Mouse (Mus musculus) thymus, adult 18-20 months (tissue): Measurements from ENCODE around the gene Mrps11.

Experiments
- DNase-seq, 2 experiments: peaks; one replicate each; pipeline ENCODE4 v3.0.0; 2022; ENCODE audit warnings: mixed read lengths in 2 of 2

Mrps11 gene

DNA sequence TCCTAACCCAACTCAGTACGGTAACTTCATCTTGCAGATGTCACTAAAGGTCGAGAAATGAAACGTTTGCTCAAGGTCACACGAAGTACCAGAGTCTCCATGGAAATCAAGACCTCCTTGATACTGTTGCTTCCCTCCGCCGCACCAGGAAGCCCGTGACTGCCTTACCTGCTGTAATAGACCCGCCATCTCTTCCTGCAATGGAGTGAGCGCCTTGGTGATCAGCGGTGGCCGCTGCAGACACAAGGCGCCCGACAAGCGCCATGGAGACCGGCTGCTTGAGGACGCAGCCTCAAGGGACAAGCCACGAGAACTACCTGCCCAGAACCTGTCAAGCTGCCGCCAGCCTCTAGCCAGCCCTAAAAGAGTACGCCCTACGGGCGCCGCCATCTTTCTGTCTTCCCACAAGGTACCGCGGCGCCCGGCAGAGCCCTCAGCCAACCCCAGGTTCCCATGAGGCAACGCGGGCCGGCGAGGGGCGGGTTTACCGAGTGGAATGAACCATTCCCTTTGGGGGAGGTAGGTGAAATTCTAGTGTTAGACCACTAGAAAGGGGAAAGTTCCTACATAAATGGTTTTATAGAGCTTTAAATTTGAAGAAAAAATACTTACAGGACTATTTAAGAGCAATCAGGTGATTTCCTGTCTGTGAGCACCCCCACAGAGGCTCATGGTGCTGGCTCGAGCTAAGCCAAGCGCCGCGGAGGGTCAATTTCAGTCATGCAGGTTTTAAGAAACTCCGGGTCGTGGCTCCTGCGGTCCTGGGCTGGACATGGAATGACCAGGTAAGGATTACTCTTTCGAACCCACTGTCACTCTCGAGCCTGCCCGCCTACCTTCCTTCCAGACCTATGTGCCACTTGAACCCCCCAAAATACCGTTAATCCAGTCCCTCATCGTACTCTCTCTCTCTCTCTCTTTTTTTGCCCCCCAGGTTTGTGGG, at the start of gene Mrps11, which contains the start of gene Mrpl46:
Gene Mrps11 (plus strand): TSS at position 481 of the 943 bp plus-strand sequence.
Gene Mrpl46 (minus strand): TSS at position 893 of the 943 bp plus-strand sequence.
- DNase-seq: peak; percentile 70 to 78

- DNase-seq: peak in 1 of 2 experiments; percentile 50
Measured at GRCm38 (mm10) chr7:78737196-78737595, 45.7 kb upstream of the Mrps11 start.

DNA sequence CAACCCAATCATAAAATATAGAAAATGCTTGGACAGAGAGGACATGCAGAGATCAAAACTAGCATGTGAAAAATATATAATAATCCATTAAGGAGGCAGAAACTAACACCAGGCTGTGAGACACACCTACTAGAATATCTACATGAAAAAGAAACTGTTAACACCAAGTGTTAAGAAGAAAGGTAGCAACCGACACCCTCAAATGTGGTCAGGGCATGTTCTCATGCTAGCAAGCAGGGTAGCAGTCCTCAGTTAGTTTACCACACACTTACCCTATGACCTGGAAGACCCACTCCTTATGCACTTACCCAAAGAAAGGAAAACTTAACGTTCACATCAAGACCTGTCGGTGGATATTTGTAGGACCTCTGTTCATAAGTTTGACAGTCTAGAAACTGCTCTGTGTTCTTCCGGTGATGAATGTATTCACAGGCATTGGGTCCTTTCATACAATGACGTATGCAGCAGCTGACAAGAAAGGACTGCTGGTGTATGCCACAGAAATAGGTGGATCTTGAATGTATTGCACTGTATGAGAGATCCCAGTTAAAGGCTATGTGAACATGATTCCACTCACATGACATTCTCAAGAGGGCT, 45.2 kb upstream of the Mrps11 start, which contains the start of gene Ntrk3:
Gene Ntrk3 (minus strand): TSS at position 399 of the 597 bp plus-strand sequence.
- DNase-seq: peak in 1 of 2 experiments; percentile 32

GRCm38 (mm10) chr7:78739351-78740000, 43.4 kb upstream of the Mrps11 start:
- DNase-seq: no peak

- DNase-seq: no peak
Measured at GRCm38 (mm10) chr7:78743731-78744385, 39.1 kb upstream of the Mrps11 start.

- DNase-seq: no peak
Measured at GRCm38 (mm10) chr7:78752961-78753360, 30.0 kb upstream of the Mrps11 start.

GRCm38 (mm10) chr7:78753752-78754457, 29.0 kb upstream of the Mrps11 start:
- no peak for DNase-seq

DNA sequence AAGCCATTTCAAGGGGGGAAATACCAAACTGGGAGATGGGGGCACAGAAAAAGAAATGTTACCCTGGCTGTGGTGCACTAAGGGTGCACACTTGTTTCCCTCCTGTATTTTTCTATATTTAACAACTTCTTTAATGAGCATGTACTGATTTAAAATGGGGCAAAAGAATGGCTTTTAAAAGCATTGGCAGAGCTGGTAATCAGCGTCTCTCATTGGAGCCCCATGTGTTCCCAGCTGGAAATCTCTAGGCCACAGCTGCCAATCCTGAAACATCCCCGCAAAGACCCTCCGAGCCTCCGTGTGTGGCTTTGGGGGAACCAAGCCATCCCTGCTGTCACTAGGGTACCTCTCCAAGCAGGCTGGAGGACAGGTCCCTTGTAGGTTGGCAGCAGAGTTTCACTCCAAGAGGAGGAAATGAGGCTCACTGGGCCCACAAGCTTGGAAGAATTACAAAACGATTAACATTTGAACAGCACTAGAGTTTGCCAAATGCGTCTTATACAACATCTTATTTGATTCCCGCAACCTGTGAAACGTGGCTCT, 28.4 kb upstream of the Mrps11 start:
- DNase-seq: no peak

DNA sequence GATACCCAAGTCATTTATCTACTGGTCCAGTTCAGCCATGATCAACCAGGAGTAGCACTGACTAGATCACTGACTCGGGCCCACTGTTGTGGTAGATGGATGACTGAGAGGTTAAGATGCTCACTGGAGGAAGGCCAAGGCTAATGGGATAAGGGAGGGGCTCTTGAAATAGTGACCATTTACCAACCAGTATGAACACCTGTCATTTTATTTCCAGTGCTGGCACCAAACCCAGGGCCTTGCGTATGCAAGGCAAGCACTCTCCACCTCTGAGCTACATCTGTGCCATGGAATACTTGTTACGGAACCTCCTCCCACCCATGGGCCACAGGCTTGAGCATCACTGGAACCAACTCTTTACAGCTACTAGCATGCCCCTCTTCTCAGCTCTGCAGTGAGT, 19.1 kb upstream of the Mrps11 start:
- DNase-seq: no peak

GRCm38 (mm10) chr7:78765215-78765631, 17.7 kb upstream of the Mrps11 start:
- no peak for DNase-seq

DNA sequence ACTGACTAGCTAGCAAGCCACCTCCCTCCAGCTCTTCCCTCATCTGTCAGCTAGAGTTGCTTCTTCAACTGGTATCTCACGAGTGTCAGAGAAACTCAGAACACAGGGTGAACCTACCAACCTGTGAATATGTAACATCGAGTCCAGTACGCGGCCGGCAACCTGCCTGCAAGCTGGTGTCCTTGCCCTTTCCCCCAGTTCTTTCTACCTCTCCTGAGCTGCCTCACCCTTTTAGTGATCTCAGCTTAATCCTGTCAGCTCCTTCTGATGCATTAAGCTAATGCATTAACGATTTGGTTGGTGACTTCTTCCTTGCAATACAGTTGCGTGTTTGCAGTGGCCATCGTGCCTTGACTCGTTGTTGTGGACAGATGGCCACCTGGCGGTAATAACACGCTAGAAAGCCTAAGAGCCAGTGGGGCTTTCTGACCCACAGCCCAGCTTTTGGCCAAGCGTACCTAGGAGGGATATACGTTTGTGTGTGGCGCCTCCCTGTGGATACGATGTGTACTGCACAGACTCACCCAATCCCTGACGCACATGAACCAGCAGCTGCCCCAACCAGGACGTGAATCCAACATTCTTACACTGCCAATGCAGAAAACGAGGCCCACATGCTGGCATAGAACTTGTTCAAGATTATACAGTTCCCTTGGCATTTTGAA, 16.8 kb upstream of the Mrps11 start:
- peak; percentile 74 to 77 for DNase-seq

- DNase-seq: no peak
Measured at GRCm38 (mm10) chr7:78767929-78768531, 14.9 kb upstream of the Mrps11 start.

GRCm38 (mm10) chr7:78769075-78769652, 13.8 kb upstream of the Mrps11 start:
- DNase-seq: no peak

- DNase-seq: no peak
Measured at GRCm38 (mm10) chr7:78770936-78771335, 12.0 kb upstream of the Mrps11 start.

DNA sequence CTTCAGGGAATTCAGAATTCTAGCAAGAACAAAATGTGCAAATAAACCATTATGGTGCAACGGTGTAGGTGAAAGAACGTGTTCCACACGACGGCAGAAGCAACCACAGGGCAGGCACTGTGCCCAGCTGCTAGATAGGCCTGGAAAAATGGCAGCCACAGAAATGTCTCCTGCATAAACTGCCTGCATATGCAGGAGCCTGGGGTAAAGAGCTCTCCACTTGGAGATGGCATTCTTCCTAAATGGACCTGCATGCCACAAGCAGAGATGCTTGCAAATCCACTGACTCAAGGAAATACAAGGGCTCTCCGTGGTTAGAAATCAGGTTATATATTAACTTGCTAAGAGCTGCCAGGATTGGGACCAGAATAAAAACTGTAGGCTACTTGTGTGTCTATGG, 4.2 kb upstream of the Mrps11 start:
- DNase-seq: no peak

DNA sequence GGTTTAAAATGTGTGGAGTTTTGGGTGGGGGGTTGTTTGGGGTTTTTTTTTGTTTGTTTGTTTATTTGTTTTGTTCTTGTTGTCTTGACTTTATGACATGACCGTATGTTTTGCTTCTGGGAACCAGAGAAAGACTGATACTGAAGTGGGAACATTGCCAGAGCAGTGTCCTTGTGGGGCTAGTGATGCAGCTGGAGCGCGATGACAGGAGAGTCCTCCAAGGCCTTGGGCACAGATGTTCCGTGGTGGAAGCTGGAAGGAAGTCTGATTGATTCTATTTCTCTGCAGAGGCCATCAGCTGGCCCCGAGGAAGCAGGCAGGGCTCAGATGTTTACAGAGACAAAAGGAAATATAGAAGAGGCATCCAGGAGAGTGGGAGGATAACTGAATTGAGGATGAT, 3.0 kb downstream of the Mrps11 start:
- no peak for DNase-seq

DNA sequence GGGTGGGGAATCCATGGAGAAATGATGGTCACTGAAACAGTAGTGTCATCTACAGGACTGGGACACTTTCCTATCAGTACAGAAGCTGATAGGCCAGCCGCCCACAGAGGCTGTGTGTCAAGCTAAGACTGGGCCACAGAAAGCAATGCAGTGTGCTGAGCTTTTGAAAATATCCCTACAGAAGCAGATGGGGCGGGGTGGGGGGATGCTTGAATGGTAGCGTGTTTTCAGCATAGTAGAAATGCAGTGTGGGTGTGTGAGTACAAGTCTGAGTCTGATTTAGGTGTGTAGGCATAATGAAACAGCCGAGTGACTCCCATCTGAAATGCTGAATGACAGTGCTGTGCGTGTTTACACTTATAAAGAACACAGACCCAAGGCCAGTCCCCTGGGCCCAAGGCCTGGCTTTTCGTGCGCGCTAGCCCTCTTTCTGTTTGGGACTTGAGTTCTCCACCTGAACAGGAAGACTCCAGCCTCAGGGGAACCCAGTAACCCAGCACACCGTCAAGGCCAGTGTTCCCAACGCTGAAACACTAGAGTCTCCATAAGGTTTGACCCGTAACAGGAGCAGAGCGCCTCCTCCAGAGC, 5.0 kb downstream of the Mrps11 start:
- no peak for DNase-seq

DNA sequence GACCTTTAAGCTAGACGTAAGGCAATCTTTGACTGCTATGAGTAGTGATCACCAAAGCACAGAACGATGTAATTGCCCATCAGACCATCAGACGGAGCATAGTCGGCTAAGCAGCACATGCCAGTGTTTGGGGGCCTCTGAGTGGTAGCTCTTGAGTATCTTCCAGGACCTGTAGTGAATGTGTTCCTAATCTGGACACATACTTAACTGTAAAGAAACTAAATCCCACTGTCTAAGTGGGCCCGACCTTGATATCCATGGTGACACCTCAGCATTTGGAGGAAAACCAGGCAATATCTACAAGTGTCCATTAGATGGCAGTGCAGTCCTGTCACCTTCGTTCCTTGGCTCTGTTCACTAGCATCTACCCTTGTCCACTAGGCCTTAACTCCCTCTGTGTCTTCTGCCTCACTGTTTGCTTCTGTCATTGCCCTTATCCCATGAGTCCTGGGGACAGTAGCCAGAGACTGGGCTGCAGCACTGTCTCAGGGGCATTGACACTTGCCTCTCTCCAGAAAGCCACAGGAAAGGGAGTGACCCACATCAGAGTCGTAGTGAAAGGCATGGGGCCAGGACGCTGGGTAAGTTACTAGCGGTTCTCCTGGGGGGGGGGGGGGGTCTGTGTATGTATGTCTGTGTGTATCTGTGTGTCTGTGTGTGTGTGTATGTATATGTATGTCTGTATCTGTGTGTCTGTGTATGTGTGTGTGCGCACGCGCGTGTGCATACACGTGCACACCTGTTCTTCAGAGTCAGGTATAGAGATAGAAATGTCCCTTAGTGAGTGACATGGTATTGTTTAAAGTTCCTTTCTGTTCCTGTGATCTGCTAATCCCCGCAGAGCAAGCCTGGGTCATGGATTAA, 8.7 kb downstream of the Mrps11 start:
- DNase-seq: peak in 1 of 2 experiments; percentile 26
